Mouse (Mus musculus) midbrain, embryonic 13.5 days (tissue): Measurements from ENCODE around the gene Snrnp70. TPM values are rescaled to one million over a fixed set of nuclear protein-coding genes. Genes with fewer than 3 reads are reported as not detected.
"Not testable (repeated sequence)": the region's sequence is repeated elsewhere in the genome, so short reads cannot be mapped to it uniquely, and the experiment has no call there.

Experiments
- ATAC-seq: fragments of 200-750 bp; cut with Nextera tagmentation; 2 replicates; pipeline ENCODE4 v1.8.0; 2017; ENCODE audit warnings: mild to moderate bottlenecking, moderate TSS enrichment, moderate library complexity
- H3K27ac ChIP-seq: fragments of 300-500 bp; sonication (generic); 2 replicates; pipeline ENCODE4 v1.5.1; 2015; ENCODE audit warnings: inconsistent platforms, mild to moderate bottlenecking, moderate library complexity
- H3K27me3 ChIP-seq: fragments of 300-500 bp; sonication (generic); 2 replicates; pipeline ENCODE4 v1.6.1; 2015; ENCODE audit warnings: mild to moderate bottlenecking, inconsistent platforms
- H3K36me3 ChIP-seq: fragments of 300-500 bp; sonication (generic); 2 replicates; pipeline ENCODE4 v1.6.1; 2015; ENCODE audit warnings: mild to moderate bottlenecking, inconsistent platforms
- H3K4me1 ChIP-seq: fragments of 300-500 bp; sonication (generic); replicated peaks from 2 replicates; pipeline ENCODE4 v1.6.1; 2015; ENCODE audit warnings: inconsistent platforms
- H3K4me2 ChIP-seq: fragments of 300-500 bp; sonication (generic); replicated peaks from 2 replicates; pipeline ENCODE4 v1.6.1; 2015; ENCODE audit warnings: moderate library complexity, mild to moderate bottlenecking, inconsistent platforms
- H3K4me3 ChIP-seq: fragments of 300-500 bp; sonication (generic); replicated peaks from 2 replicates; pipeline ENCODE4 v1.5.1; 2015; ENCODE audit warnings: mild to moderate bottlenecking, inconsistent platforms
- H3K9ac ChIP-seq: fragments of 300-500 bp; sonication (generic); replicated peaks from 2 replicates; pipeline ENCODE4 v1.6.1; 2015; ENCODE audit warnings: mild to moderate bottlenecking, inconsistent platforms
- H3K9me3 ChIP-seq: fragments of 300-500 bp; sonication (generic); 2 replicates; pipeline ENCODE4 v1.6.1; 2016; ENCODE audit warnings: mild to moderate bottlenecking, inconsistent platforms
- WGBS: fragments of 180-500 bp; shearing (Covaris S2); methylation state at CpG from one replicate; pipeline ENCODE4 v1.1.7; 2015; 5-methylcytosine and 5-hydroxymethylcytosine counted together
- polyA plus RNA-seq: library from polyadenylated mRNA; unstranded; fragments of >200 nt; fragmentation: Nextera tagmentation; extraction: Ambion mirVana; gene quantifications from 2 replicates; pipeline ENCODE4 v1.2.1, GENCODE M21; 2015

Gene Snrnp70
- polyA plus RNA-seq, 1 experiment from 2014 or later, result 238 TPM

GRCm38 (mm10) chr7:45360404-45361125, 35.0 kb downstream of the Snrnp70 start:
- 56% methylated on average over 18 of the region's 18 CpGs for WGBS
- H3K4me1 ChIP-seq, result peaks cover 39% of the 10 kb centered on the region
- peaks cover 35% of the 10 kb centered on the region for H3K36me3 ChIP-seq
- H3K9me3 ChIP-seq, result no peaks in the 10 kb centered on the region
- ATAC-seq, result peak; percentile 26
- H3K9ac ChIP-seq, result no peak overlapping the region
- peak overlapping the region; percentile 81; the same call in 1 of the 2 replicates for H3K27ac ChIP-seq
- peak overlapping the region; percentile 50; the same call in 1 of the 2 replicates for H3K4me3 ChIP-seq
- H3K4me2 ChIP-seq, result peak overlapping the region; percentile 86
- H3K27me3 ChIP-seq, result peaks cover 24% of the 10 kb centered on the region

- H3K27me3 ChIP-seq, result peaks cover 22% of the 10 kb centered on the region
- H3K4me1 ChIP-seq, result peaks cover 28% of the 10 kb centered on the region
- ATAC-seq, H3K4me3 ChIP-seq, H3K27ac ChIP-seq, H3K9ac ChIP-seq, H3K4me2 ChIP-seq, H3K9me3 ChIP-seq: not testable (repeated sequence)
- H3K36me3 ChIP-seq, result peaks cover 47% of the 10 kb centered on the region
- 72% methylated on average over 10 of the region's 11 CpGs for WGBS
Measured at GRCm38 (mm10) chr7:45359081-45359480, 36.5 kb downstream of the Snrnp70 start.

GRCm38 (mm10) chr7:45356087-45356486, 39.5 kb downstream of the Snrnp70 start:
- WGBS, result 65% methylated on average over 13 of the region's 13 CpGs
- Histone ChIP-seq H3K27ac (no peak overlapping the region), H3K9ac (no peak overlapping the region), H3K4me3 (no peak overlapping the region), H3K36me3 (peaks cover 73% of the 10 kb centered on the region), H3K4me1 (0 out of 2 replicates have a peak, but pooled peaks cover 2% of the 10 kb centered on the region), H3K4me2 (no peak overlapping the region), H3K9me3 (no peaks in the 10 kb centered on the region), H3K27me3 (0 out of 2 replicates have a peak, but pooled peaks cover 2% of the 10 kb centered on the region)
- no peak for ATAC-seq

- H3K4me1 ChIP-seq, result no peaks in the 10 kb centered on the region
- H3K36me3 ChIP-seq, result peaks cover 79% of the 10 kb centered on the region
- no peak overlapping the region for H3K9ac ChIP-seq
- WGBS, result 74% methylated on average over 15 of the region's 15 CpGs
- no peak overlapping the region for H3K27ac ChIP-seq
- H3K9me3 ChIP-seq, result no peaks in the 10 kb centered on the region
- H3K4me2 ChIP-seq, result no peak overlapping the region
- 0 out of 2 replicates have a peak, but pooled peaks cover under 1% of the 10 kb centered on the region for H3K27me3 ChIP-seq
- 0 out of 2 replicates have a peak, but pooled peaks have one; percentile 45 for ATAC-seq
- H3K4me3 ChIP-seq, result no peak overlapping the region
Measured at GRCm38 (mm10) chr7:45355318-45356020, 40.1 kb downstream of the Snrnp70 start.

GRCm38 (mm10) chr7:45353041-45353440, 42.5 kb downstream of the Snrnp70 start:
- H3K9ac ChIP-seq, result no peak overlapping the region
- no peak overlapping the region for H3K27ac ChIP-seq
- no peaks in the 10 kb centered on the region for H3K9me3 ChIP-seq
- peaks cover 93% of the 10 kb centered on the region for H3K36me3 ChIP-seq
- H3K4me2 ChIP-seq, result no peak overlapping the region
- H3K4me3 ChIP-seq, result no peak overlapping the region
- ATAC-seq, result no peak
- no peaks in the 10 kb centered on the region for H3K27me3 ChIP-seq
- 18% methylated on average over 5 of the region's 5 CpGs for WGBS
- no peaks in the 10 kb centered on the region for H3K4me1 ChIP-seq

- H3K27ac ChIP-seq, result no peak overlapping the region
- 82% methylated on average over 13 of the region's 13 CpGs for WGBS
- H3K9ac ChIP-seq, result no peak overlapping the region
- no peaks in the 10 kb centered on the region for H3K9me3 ChIP-seq
- no peaks in the 10 kb centered on the region for H3K4me1 ChIP-seq
- H3K36me3 ChIP-seq, result peaks cover 84% of the 10 kb centered on the region
- no peak overlapping the region for H3K4me3 ChIP-seq
- H3K4me2 ChIP-seq, result no peak overlapping the region
- H3K27me3 ChIP-seq, result peaks cover 4% of the 10 kb centered on the region; the same call in 1 of the 2 replicates
- ATAC-seq, result no peak
Measured at GRCm38 (mm10) chr7:45346905-45347304, 48.6 kb downstream of the Snrnp70 start.

- H3K27ac ChIP-seq, result no peak overlapping the region
- no peak overlapping the region for H3K4me3 ChIP-seq
- peaks cover 28% of the 10 kb centered on the region for H3K4me1 ChIP-seq
- no peak for ATAC-seq
- H3K27me3 ChIP-seq, result peaks cover 15% of the 10 kb centered on the region
- no peak overlapping the region for H3K4me2 ChIP-seq
- peaks cover 56% of the 10 kb centered on the region for H3K36me3 ChIP-seq
- WGBS, result 33% methylated on average over 13 of the region's 13 CpGs
- H3K9me3 ChIP-seq, result no peaks in the 10 kb centered on the region
- no peak overlapping the region for H3K9ac ChIP-seq
Measured at GRCm38 (mm10) chr7:45343543-45343942, 52.0 kb downstream of the Snrnp70 start.

- peaks cover 41% of the 10 kb centered on the region for H3K36me3 ChIP-seq
- no peak overlapping the region for H3K27ac ChIP-seq
- no peak overlapping the region for H3K4me2 ChIP-seq
- WGBS, result 92% methylated on average over 11 of the region's 11 CpGs
- H3K9me3 ChIP-seq, result no peaks in the 10 kb centered on the region
- no peak overlapping the region for H3K4me3 ChIP-seq
- H3K9ac ChIP-seq, result no peak overlapping the region
- ATAC-seq, result no peak
- peaks cover 26% of the 10 kb centered on the region for H3K27me3 ChIP-seq
- H3K4me1 ChIP-seq, result peaks cover 36% of the 10 kb centered on the region
Measured at GRCm38 (mm10) chr7:45342081-45342480, 53.5 kb downstream of the Snrnp70 start.

- WGBS, result 4% methylated on average over 8 of the region's 8 CpGs
- Histone ChIP-seq H3K4me1 (peaks cover 36% of the 10 kb centered on the region), H3K9ac (no peak overlapping the region), H3K4me3 (no peak overlapping the region), H3K4me2 (peak overlapping the region; percentile 79), H3K9me3 (no peaks in the 10 kb centered on the region), H3K27ac (no peak overlapping the region), H3K36me3 (peaks cover 34% of the 10 kb centered on the region), H3K27me3 (peaks cover 28% of the 10 kb centered on the region)
- ATAC-seq, result no peak
Measured at GRCm38 (mm10) chr7:45341303-45341702, 54.2 kb downstream of the Snrnp70 start.

GRCm38 (mm10) chr7:45340669-45341068, 54.9 kb downstream of the Snrnp70 start:
- Histone ChIP-seq H3K9ac (no peak overlapping the region), H3K4me2 (peak overlapping the region; percentile 79), H3K4me3 (peak overlapping the region; percentile 50; the same call in 1 of the 2 replicates), H3K9me3 (no peaks in the 10 kb centered on the region), H3K36me3 (peaks cover 28% of the 10 kb centered on the region), H3K4me1 (peaks cover 36% of the 10 kb centered on the region), H3K27ac (no peak overlapping the region), H3K27me3 (peaks cover 28% of the 10 kb centered on the region)
- ATAC-seq, result no peak
- WGBS, result 1% methylated on average over 11 of the region's 11 CpGs

- WGBS, result 4% methylated on average over 11 of the region's 11 CpGs
- no peaks in the 10 kb centered on the region for H3K9me3 ChIP-seq
- H3K27ac ChIP-seq, result 0 out of 2 replicates have a peak overlapping the region, but pooled peaks have one; percentile 14
- peaks cover 36% of the 10 kb centered on the region for H3K4me1 ChIP-seq
- peaks cover 21% of the 10 kb centered on the region for H3K36me3 ChIP-seq
- ATAC-seq, result no peak
- peak overlapping the region; percentile 79 for H3K4me2 ChIP-seq
- peaks cover 28% of the 10 kb centered on the region for H3K27me3 ChIP-seq
- H3K4me3 ChIP-seq, result peak overlapping the region; percentile 50
- peak overlapping the region; percentile 67 for H3K9ac ChIP-seq
Measured at GRCm38 (mm10) chr7:45340066-45340442, 55.5 kb downstream of the Snrnp70 start.

- Histone ChIP-seq H3K27ac (peak overlapping the region; percentile 46), H3K27me3 (peaks cover 31% of the 10 kb centered on the region), H3K9me3 (no peaks in the 10 kb centered on the region), H3K4me3 (peak overlapping the region; percentile 50), H3K36me3 (peaks cover 16% of the 10 kb centered on the region), H3K4me1 (peaks cover 40% of the 10 kb centered on the region), H3K4me2 (peak overlapping the region; percentile 79), H3K9ac (peak overlapping the region; percentile 67)
- WGBS, result 1% methylated on average over 37 of the region's 39 CpGs
- ATAC-seq, result peak; percentile 86
Measured at GRCm38 (mm10) chr7:45339410-45340065, 56.0 kb downstream of the Snrnp70 start.
